Mouse (Mus musculus) liver, embryonic 16.5 days (tissue): ENCODE measurements around the gene Mpv17l2. TPM values are rescaled to one million over a fixed set of nuclear protein-coding genes. Genes with fewer than 3 reads are reported as not detected.

ENCODE experiments used
- ATAC-seq: fragments of 200-750 bp; cut with Nextera tagmentation; 2 replicates; pipeline ENCODE4 v1.8.0; 2017; ENCODE audit warnings: low read depth, mild to moderate bottlenecking, moderate number of reproducible peaks, moderate library complexity
- H3K27ac ChIP-seq: fragments of 300-500 bp; sonication (generic); 2 replicates; pipeline ENCODE4 v1.5.1; 2014; ENCODE audit warnings: mild to moderate bottlenecking, low read length
- H3K27me3 ChIP-seq: fragments of 300-500 bp; sonication (generic); 2 replicates; pipeline ENCODE4 v1.6.1; 2014; ENCODE audit warnings: low read depth, low read length, mixed read lengths; ENCODE audit not compliant: control insufficient read depth, insufficient read depth
- H3K36me3 ChIP-seq: fragments of 300-500 bp; sonication (generic); 2 replicates; pipeline ENCODE4 v1.6.1; 2014; ENCODE audit warnings: mild to moderate bottlenecking; ENCODE audit not compliant: control insufficient read depth, insufficient read depth
- H3K4me1 ChIP-seq: fragments of 300-500 bp; sonication (generic); 2 replicates; pipeline ENCODE4 v1.6.1; 2014; ENCODE audit warnings: low read depth, low read length, mixed read lengths; ENCODE audit not compliant: control insufficient read depth
- H3K4me2 ChIP-seq: fragments of 300-500 bp; sonication (generic); 2 replicates; pipeline ENCODE4 v1.6.1; 2014; ENCODE audit warnings: low read depth, low read length, mixed read lengths
- H3K4me3 ChIP-seq: fragments of 300-500 bp; sonication (generic); 2 replicates; pipeline ENCODE4 v1.5.1; 2014; ENCODE audit warnings: low read depth, mild to moderate bottlenecking, low read length
- H3K9ac ChIP-seq: fragments of 300-500 bp; sonication (generic); 2 replicates; pipeline ENCODE4 v1.6.1; 2014; ENCODE audit warnings: low read depth, low read length
- H3K9me3 ChIP-seq: fragments of 300-500 bp; sonication (generic); replicated peaks from 2 replicates; pipeline ENCODE4 v1.6.1; 2016; ENCODE audit warnings: low read length; ENCODE audit not compliant: control insufficient read depth
- WGBS: fragments of 180-500 bp; shearing (Covaris S2); extraction: QIAGEN DNeasy Blood & Tissue Kit; methylation state at CpG from one replicate; pipeline ENCODE4 v1.1.7; 2014; ENCODE audit not compliant: insufficient replicate concordance; 5-methylcytosine and 5-hydroxymethylcytosine counted together
- polyA plus RNA-seq: library from polyadenylated mRNA; unstranded; fragments of >200 nt; fragmentation: Nextera tagmentation; extraction: Ambion mirVana; gene quantifications from 2 replicates; pipeline ENCODE4 v1.2.1, GENCODE M21; 2015

Mpv17l2 gene
- polyA plus RNA-seq, 1 experiment from 2014 or later = 32.1 TPM

DNA sequence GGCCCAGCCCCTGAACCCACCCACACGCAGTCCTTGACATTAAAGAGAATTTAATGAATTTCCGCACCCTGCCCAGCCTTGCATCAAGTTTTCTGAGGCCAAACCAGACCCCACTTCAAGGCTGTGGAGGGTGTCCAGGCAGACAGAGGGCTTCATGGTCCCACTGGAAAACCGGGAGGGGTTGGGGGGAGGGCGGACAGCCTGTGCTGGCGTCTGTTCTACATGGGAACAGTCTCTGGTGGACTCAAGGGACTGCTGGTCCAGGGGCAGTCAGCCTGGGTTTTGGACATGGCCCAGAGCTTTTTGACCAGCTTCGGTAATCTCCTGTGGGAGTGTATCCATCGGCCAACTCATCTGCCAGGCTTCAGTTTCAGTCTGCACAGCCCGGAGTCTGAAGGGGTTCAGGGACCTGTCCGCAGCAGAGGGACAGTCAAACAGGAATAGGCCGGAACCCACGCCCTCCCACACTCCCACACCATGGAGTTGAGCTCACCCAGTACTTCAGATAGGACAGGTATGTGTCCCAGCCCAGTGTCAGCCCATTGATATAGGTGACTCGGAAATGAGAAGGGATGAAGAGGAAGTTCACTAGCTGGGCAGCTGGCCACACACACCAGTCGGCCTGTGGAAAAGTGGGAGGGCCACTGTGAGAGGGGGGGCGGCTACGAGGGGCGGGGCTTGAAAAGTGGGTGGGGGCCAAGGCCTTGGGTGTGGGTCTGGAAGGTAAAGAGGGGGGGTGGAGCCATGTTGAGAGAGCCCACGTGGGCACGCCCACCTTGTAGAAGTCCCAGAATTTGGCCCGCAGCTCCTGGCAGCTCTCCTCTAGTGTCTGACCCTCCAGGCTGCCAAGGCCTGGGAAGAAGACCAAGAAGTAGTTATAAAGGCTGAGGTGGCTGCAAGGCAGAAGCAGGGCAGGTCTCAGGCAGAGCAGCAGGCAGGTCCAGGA is 1.9 kb downstream of the Mpv17l2 start:
- peak overlapping the region; percentile 99 for H3K4me2 ChIP-seq
- H3K4me1 ChIP-seq = peaks cover 58% of the 10 kb centered on the region
- ATAC-seq = no peak
- 70% methylated on average over 19 of the region's 19 CpGs for WGBS
- peaks cover 4% of the 10 kb centered on the region; the same call in 1 of the 2 replicates for H3K36me3 ChIP-seq
- no peaks in the 10 kb centered on the region for H3K9me3 ChIP-seq
- H3K27ac ChIP-seq = no peak overlapping the region
- no peak overlapping the region for H3K9ac ChIP-seq
- 0 out of 2 replicates have a peak overlapping the region, but pooled peaks have one; percentile 74 for H3K4me3 ChIP-seq
- no peaks in the 10 kb centered on the region for H3K27me3 ChIP-seq

DNA sequence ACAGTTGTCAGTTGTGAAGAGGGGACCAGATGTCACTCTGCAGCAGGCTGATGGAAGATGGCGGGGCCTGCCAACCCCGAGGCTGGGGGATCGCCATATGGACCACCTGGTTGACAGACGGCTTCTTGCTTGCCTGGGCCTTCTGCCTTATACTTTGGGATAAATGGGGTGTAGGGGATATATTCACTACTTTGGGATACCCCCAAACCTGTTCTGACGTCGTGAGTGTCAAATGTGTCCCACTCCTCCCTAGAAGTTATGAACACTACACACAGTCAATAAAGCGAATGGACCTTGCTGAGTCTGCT is 2.5 kb downstream of the Mpv17l2 start:
- Histone ChIP-seq H3K4me2 (no peak overlapping the region), H3K4me1 (peaks cover 58% of the 10 kb centered on the region), H3K36me3 (peaks cover 4% of the 10 kb centered on the region; the same call in 1 of the 2 replicates), H3K4me3 (no peak overlapping the region), H3K27me3 (no peaks in the 10 kb centered on the region), H3K9me3 (no peaks in the 10 kb centered on the region), H3K9ac (no peak overlapping the region), H3K27ac (no peak overlapping the region)
- ATAC-seq = no peak
- WGBS = 83% methylated on average over 7 of the region's 7 CpGs

DNA sequence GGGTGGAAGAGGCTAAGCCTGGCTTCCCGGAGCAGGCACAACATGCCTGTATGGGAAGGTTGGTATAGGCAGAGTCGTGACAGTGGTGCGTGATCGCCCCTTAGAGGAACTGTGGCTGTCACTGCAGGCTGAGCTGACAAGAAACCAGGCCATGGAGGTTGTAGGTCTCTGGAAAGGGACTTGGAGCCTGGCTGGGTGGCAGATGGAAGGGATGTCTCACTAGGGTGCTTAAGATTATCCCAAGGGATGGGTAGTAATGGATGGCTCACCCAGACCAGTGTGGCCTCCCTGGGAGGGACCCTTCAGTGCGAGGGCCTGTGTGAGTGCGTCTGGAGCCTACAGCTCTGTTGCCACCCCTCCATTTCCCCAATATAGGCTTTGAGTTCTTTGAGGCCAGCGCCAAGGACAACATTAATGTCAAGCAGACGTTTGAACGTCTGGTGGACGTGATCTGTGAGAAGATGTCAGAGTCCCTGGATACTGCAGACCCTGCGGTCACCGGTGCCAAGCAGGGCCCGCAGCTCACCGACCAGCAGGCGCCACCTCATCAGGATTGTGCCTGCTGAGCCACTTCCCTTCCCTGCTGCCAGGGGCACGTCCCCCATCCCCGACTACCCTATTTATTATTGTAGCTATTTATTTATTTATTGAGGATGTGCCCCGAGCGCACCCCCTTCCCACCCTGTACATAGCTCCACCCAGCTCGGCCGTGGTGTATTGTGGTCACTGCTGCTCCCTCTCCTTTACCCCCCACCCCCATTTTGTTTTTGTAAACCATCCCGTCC is 3.0 kb downstream of the Mpv17l2 start:
- 76% methylated on average over 22 of the region's 22 CpGs for WGBS
- peaks cover 58% of the 10 kb centered on the region for H3K4me1 ChIP-seq
- no peaks in the 10 kb centered on the region for H3K27me3 ChIP-seq
- H3K4me2 ChIP-seq = no peak overlapping the region
- H3K4me3 ChIP-seq = no peak overlapping the region
- no peak overlapping the region for H3K27ac ChIP-seq
- H3K9me3 ChIP-seq = no peaks in the 10 kb centered on the region
- no peak for ATAC-seq
- H3K36me3 ChIP-seq = peaks cover 4% of the 10 kb centered on the region; the same call in 1 of the 2 replicates
- no peak overlapping the region for H3K9ac ChIP-seq

DNA sequence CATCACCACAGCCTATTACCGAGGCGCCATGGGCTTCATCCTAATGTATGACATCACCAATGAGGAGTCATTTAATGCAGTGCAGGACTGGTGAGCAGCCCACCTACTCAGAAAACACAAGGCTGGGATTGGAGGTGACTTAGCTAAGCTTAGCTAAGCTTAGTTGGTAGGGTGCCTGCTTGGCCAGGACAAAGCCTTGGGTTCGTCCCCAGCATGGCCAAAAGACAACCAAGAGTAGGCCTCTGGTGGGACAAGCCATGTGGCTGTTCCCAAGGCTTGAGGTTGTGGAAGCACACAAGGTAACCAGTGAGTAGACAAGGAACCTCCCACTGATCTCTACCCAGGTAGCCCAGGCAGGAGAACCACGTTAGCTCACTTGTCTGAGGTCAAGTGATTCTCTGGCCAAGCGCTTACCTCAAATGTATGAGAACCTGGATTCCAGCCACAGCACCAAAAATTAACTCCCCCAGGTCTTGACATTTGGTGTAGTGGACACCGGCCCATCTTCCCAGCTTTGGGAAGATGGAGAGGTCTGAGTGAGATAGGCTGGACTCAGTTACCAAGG is 4.2 kb downstream of the Mpv17l2 start:
- Histone ChIP-seq H3K27ac (no peak overlapping the region), H3K4me2 (no peak overlapping the region), H3K27me3 (no peaks in the 10 kb centered on the region), H3K4me1 (peaks cover 48% of the 10 kb centered on the region), H3K9me3 (no peaks in the 10 kb centered on the region), H3K9ac (no peak overlapping the region), H3K4me3 (no peak overlapping the region), H3K36me3 (peaks cover 4% of the 10 kb centered on the region; the same call in 1 of the 2 replicates)
- 84% methylated on average over 6 of the region's 6 CpGs for whole genome bisulfite sequencing
- no peak for ATAC-seq

DNA sequence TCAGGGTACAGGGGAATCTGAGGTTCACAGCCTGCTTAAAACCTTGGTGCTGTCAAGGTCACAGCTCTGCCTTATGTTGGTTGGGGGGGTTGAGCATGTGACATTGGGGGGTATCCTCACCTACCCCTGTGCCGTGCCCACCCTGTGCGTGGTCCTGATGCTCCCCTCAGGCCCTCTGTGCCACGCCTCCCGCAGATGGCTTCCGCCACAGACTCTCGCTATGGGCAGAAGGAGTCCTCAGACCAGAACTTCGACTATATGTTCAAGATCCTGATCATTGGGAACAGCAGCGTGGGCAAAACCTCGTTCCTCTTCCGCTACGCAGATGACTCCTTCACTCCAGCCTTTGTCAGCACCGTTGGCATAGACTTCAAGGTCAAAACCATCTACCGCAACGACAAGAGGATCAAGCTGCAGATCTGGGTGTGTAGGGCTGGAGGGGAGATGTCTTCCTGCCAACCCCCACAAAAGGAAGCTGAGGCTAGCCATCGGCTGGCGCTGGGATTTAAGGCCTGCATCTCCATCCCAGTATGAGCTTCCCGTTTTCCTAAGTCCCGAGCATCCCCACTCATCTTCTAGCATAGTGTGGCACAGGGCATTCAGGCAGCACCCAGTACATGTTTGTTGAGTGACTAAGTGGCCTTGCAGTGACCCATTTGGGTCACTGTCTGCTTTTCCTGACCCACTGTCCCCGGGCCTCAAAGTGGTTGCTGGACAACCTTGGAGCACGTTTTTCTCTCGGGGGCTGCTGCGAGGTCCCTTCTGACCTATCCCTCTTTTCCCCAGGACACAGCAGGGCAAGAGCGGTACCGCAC is 4.9 kb downstream of the Mpv17l2 start:
- H3K4me2 ChIP-seq = peak overlapping the region; percentile 86
- H3K27me3 ChIP-seq = no peaks in the 10 kb centered on the region
- peaks cover 43% of the 10 kb centered on the region for H3K4me1 ChIP-seq
- H3K36me3 ChIP-seq = peaks cover 4% of the 10 kb centered on the region; the same call in 1 of the 2 replicates
- no peak overlapping the region for H3K9ac ChIP-seq
- WGBS = 75% methylated on average over 24 of the region's 24 CpGs
- H3K4me3 ChIP-seq = no peak overlapping the region
- ATAC-seq = no peak
- no peaks in the 10 kb centered on the region for H3K9me3 ChIP-seq
- H3K27ac ChIP-seq = no peak overlapping the region

DNA sequence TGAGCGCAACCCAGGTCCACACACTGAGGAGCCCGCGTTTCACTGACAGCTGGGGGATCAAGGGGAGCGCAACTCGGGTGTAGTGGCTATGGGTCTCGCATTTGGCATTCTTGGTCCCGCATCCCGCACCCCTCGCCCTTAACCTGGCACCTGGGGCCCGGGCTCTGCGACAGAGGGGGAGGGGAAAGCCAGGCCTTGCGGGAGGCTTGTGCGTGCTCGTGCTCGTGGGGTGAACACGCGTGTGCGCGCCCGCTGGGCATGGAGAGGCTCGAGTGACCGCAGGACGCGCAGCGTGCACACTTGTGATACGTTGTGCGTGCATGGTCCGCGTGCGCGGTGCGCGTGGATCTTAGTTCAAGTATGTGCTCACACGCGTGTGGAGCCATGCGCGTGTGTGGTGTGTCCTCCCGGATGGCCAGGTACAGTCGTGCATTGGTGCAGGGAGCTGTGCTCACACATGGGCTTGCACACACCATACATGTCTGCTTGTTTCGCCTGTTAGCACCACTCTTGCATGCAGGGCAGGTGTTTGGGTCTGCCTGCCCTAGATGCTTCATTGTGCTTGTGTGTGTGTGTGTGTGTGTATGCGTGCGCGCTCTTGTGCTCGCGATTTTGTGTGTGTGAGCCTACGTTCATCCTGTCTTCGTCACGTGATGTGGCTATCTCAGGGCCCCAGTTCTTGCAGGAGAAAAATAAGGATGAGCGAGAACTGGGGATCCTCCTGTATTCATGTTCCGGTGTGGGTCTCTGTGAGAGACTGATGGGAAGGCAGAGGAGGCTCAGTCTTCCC is 5.7 kb downstream of the Mpv17l2 start:
- H3K9ac ChIP-seq = peak overlapping the region; percentile 69
- H3K27me3 ChIP-seq = no peaks in the 10 kb centered on the region
- WGBS = 14% methylated on average over 50 of the region's 50 CpGs
- H3K9me3 ChIP-seq = no peaks in the 10 kb centered on the region
- peak overlapping the region; percentile 86 for H3K4me2 ChIP-seq
- H3K4me1 ChIP-seq = peaks cover 38% of the 10 kb centered on the region
- peak; percentile 1 for ATAC-seq
- peak overlapping the region; percentile 69 for H3K4me3 ChIP-seq
- H3K27ac ChIP-seq = 0 out of 2 replicates have a peak overlapping the region, but pooled peaks have one; percentile 31
- H3K36me3 ChIP-seq = peaks cover 4% of the 10 kb centered on the region; the same call in 1 of the 2 replicates

DNA sequence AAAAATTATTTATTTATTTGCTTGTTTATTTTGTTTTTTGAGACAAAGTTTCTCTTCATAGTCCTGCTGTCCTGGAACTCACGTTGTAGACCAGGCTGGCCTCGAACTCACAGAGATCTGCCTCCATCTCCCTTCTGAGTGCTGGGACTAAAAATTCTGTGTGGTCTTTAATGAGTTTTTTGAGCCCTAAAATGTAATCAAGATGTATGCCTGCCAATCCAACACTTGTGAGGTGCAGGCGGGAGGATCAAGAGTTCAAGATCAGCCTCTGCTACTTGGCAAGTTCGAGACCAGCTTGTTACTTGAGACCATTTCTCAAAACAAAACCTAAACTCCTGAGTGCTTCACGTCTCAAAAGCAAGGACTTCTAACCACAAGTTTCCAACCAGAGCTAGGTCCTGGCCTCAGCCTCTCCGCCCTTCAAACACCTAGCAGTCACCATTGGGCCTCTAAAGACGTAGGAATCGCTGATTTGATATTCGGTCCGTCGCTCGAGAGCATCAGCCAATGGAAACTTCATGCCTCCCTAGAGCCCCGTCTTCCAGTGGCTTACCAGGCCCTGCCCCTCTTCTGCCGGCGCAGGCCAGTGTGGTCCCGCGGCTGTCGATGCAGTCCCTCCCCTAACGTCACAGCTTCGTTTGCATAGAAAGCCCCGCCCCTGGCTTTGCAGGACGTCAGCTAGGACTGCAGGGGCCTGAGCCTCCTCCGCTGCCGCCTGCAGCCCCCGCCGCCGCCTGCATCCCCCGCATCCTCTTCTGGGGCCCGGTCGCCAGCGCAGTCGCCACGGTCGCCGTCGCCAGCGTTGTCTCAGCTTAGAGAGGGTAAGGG is 6.5 kb downstream of the Mpv17l2 start, which contains the start of gene Rab3a:
Gene Rab3a (plus strand): TSS at position 637 of the 828 bp plus-strand sequence.
- WGBS = 6% methylated on average over 37 of the region's 37 CpGs
- peak within 1 kb of the TSS; percentile 69 for H3K27ac ChIP-seq
- H3K4me1 ChIP-seq = peaks cover 30% of the 10 kb centered on the region
- no peaks in the 10 kb centered on the region for H3K9me3 ChIP-seq
- H3K4me3 ChIP-seq = peak within 1 kb of the TSS; percentile 69
- ATAC-seq = peak; percentile 98
- peaks cover 4% of the 10 kb centered on the region; the same call in 1 of the 2 replicates for H3K36me3 ChIP-seq
- H3K4me2 ChIP-seq = peak within 1 kb of the TSS; percentile 86
- peak within 1 kb of the TSS; percentile 69 for H3K9ac ChIP-seq
- H3K27me3 ChIP-seq = no peaks in the 10 kb centered on the region
